9 mouse cellular contexts compared by ENCODE assay signal in the genomic region with DNA sequence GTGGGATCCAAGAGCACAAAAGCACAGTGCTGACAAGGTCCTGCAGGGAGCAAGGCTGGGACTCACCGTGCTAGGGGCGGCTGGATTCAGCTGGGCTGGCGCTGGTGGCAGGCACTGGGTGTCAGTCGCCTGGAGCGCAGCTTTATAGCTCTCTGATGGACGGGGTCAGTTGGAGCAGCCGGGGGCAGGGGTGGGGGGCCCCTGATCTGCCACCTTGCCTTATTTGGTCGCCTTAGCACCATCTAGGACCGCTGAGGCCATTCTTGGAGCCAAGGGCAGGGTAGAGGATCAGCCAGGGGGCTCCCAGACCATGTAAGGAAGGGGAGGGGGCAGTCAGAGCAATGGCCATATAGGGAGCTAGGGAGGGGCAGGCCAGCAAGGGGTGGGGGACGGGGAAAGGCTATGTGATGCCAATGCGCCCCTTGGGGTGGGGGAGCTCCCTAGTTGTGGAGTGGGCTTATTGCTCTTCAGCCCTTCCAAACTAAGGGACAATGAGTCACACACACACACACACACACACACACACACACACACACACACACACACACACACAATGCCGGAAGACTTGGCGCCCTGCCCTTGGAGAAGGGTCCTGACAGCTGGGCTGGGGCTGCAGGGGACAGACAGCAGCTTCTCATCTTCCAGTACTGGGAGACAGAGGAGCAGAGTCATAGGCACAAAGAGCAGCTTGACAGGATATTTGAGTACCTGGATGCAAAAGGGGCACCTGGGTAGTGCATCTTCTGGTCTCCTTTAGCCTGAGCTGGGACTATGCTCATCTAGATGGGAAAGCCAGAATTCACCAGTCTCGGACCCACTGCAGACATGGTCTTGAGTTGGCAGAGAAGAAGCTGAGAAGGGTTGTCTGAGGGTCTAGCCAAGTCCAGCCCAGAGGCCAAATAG. TPM values are rescaled to one million over a fixed set of nuclear protein-coding genes. Genes with fewer than 3 reads are reported as not detected.
DNase-seq lines count a peak whose midpoint lies in the region; ATAC-seq lines count a peak whose summit lies in the region.
"Had no signal": no experiment of that assay in that cellular context is flagged by ENCODE, and none has a peak within 500 bp of the region (broad histone marks: within the 10 kb centered on the region; RNA-seq: fewer than 3 reads in every experiment).

A gene (minus strand): TSS at position 853 of the 903 bp plus-strand sequence.

- H3K9me3 ChIP-seq in lung, embryonic 15.5 days: no peaks in the 10 kb centered on the region
- no peaks in the 10 kb centered on the region for H3K9me3 ChIP-seq in hindbrain, embryonic 16.5 days (ENCODE audit: control insufficient read depth, low read length)
- no peaks in the 10 kb centered on the region for H3K9me3 ChIP-seq in neural tube, embryonic 13.5 days

- no peak for DNase-seq in lung, postnatal 14 days
- peak; percentile 34 for DNase-seq in gastrocnemius, postnatal 25 days
- no peak for DNase-seq in thymus, adult 18-20 months
- DNase-seq in frontal cortex, postnatal 36 days (ENCODE audit: low spot score in 2 of 2): no peak
- DNase-seq in adrenal gland, adult (ENCODE audit: inconsistent age in 2 of 2, low spot score in 1 of 2): no peak

- H3K4me2 ChIP-seq in lung, embryonic 15.5 days: peak within 1 kb of the TSS; percentile 60
- H3K4me2 ChIP-seq in hindbrain, embryonic 16.5 days (ENCODE audit: low read length): peak within 1 kb of the TSS; percentile 14; the same call in 1 of the 2 replicates
- peak within 1 kb of the TSS; percentile 33 for H3K4me2 ChIP-seq in neural tube, embryonic 13.5 days

- 18% methylated on average over 14 of the region's 14 CpGs for WGBS in lung, embryonic 15.5 days
- 41% methylated on average over 14 of the region's 14 CpGs for WGBS in hindbrain, embryonic 16.5 days
- WGBS in neural tube, embryonic 13.5 days: 24% methylated on average over 14 of the region's 14 CpGs

- no peaks in the 10 kb centered on the region for H3K36me3 ChIP-seq in lung, embryonic 15.5 days
- no peaks in the 10 kb centered on the region for H3K36me3 ChIP-seq in hindbrain, embryonic 16.5 days (ENCODE audit: control insufficient read depth, insufficient read depth, low read length)
- H3K36me3 ChIP-seq in neural tube, embryonic 13.5 days: no peaks in the 10 kb centered on the region

- H3K4me1 ChIP-seq in lung, embryonic 15.5 days: peaks cover 12% of the 10 kb centered on the region; the same call in 1 of the 2 replicates
- H3K4me1 ChIP-seq in hindbrain, embryonic 16.5 days (ENCODE audit: control insufficient read depth, insufficient read depth, low read depth, low read length): no peaks in the 10 kb centered on the region
- H3K4me1 ChIP-seq in neural tube, embryonic 13.5 days (replicated peaks): peaks cover 4% of the 10 kb centered on the region

- no peaks in the 10 kb centered on the region for H3K27me3 ChIP-seq in lung, embryonic 15.5 days
- no peaks in the 10 kb centered on the region for H3K27me3 ChIP-seq in hindbrain, embryonic 16.5 days (replicated peaks; ENCODE audit: control insufficient read depth, insufficient read depth, low read length)
- no peaks in the 10 kb centered on the region for H3K27me3 ChIP-seq in neural tube, embryonic 13.5 days

- peak; percentile 65 for ATAC-seq in lung, embryonic 15.5 days (ENCODE audit: borderline replicate concordance, extremely low read depth, low FRiP score, low TSS enrichment)
- ATAC-seq in hindbrain, embryonic 16.5 days: peak; percentile 57
- ATAC-seq in neural tube, embryonic 13.5 days (ENCODE audit: low read depth): peak; percentile 61; the same call in 1 of the 2 replicates

- H3K9ac ChIP-seq in lung, embryonic 15.5 days: no peak within 1 kb of the TSS
- no peak within 1 kb of the TSS for H3K9ac ChIP-seq in hindbrain, embryonic 16.5 days (ENCODE audit: low read depth, low read length)
- H3K9ac ChIP-seq in neural tube, embryonic 13.5 days: no peak within 1 kb of the TSS

- H3K4me3 ChIP-seq in lung, embryonic 15.5 days: peak within 1 kb of the TSS; percentile 29
- no peak within 1 kb of the TSS for H3K4me3 ChIP-seq in hindbrain, embryonic 16.5 days (ENCODE audit: low read length)
- H3K4me3 ChIP-seq in neural tube, embryonic 13.5 days: no peak within 1 kb of the TSS

- H3K27ac ChIP-seq in lung, embryonic 15.5 days: peak within 1 kb of the TSS; percentile 29
- no peak within 1 kb of the TSS for H3K27ac ChIP-seq in hindbrain, embryonic 16.5 days (ENCODE audit: low read depth, low read length)
- no peak within 1 kb of the TSS for H3K27ac ChIP-seq in neural tube, embryonic 13.5 days (replicated peaks)

RNA-seq across cellular contexts. Expression of the gene that starts here (rescaled TPM):
- polyA plus RNA-seq in lung, embryonic 15.5 days (2015; fragmentation: Nextera tagmentation; extraction: Ambion mirVana): 405 and 508 TPM in 2 replicates
- 1,000 to 10,000 TPM in 1 of 2 experiments, 100 to 1,000 TPM in 1; 645 to 2,208 TPM for total RNA-seq in gastrocnemius, postnatal 25 days (2021)
- 1.3 and 71.3 TPM in 2 replicates for polyA plus RNA-seq in hindbrain, embryonic 16.5 days (2015; fragmentation: Nextera tagmentation; extraction: Ambion mirVana)
- polyA plus RNA-seq in neural tube, embryonic 13.5 days (2015; fragmentation: Nextera tagmentation; extraction: Ambion mirVana): 100 and 107 TPM in 2 replicates
- total RNA-seq: hematopoietic stem cell, adult 5-6 weeks had no signal
